Mouse (Mus musculus) midbrain, embryonic 13.5 days (tissue): Measurements from ENCODE around the gene Wfdc15b. TPM values are rescaled to one million over a fixed set of nuclear protein-coding genes. Genes with fewer than 3 reads are reported as not detected.
"Not testable (repeated sequence)": the region's sequence is repeated elsewhere in the genome, so short reads cannot be mapped to it uniquely, and the experiment has no call there.

Experiments used
- ATAC-seq: fragments of 200-750 bp; cut with Nextera tagmentation; 2 replicates; pipeline ENCODE4 v1.8.0; 2017; ENCODE audit warnings: mild to moderate bottlenecking, moderate TSS enrichment, moderate library complexity
- H3K27ac ChIP-seq: fragments of 300-500 bp; sonication (generic); 2 replicates; pipeline ENCODE4 v1.5.1; 2015; ENCODE audit warnings: inconsistent platforms, mild to moderate bottlenecking, moderate library complexity
- H3K27me3 ChIP-seq: fragments of 300-500 bp; sonication (generic); 2 replicates; pipeline ENCODE4 v1.6.1; 2015; ENCODE audit warnings: mild to moderate bottlenecking, inconsistent platforms
- H3K36me3 ChIP-seq: fragments of 300-500 bp; sonication (generic); 2 replicates; pipeline ENCODE4 v1.6.1; 2015; ENCODE audit warnings: mild to moderate bottlenecking, inconsistent platforms
- H3K4me1 ChIP-seq: fragments of 300-500 bp; sonication (generic); replicated peaks from 2 replicates; pipeline ENCODE4 v1.6.1; 2015; ENCODE audit warnings: inconsistent platforms
- H3K4me2 ChIP-seq: fragments of 300-500 bp; sonication (generic); replicated peaks from 2 replicates; pipeline ENCODE4 v1.6.1; 2015; ENCODE audit warnings: moderate library complexity, mild to moderate bottlenecking, inconsistent platforms
- H3K4me3 ChIP-seq: fragments of 300-500 bp; sonication (generic); replicated peaks from 2 replicates; pipeline ENCODE4 v1.5.1; 2015; ENCODE audit warnings: mild to moderate bottlenecking, inconsistent platforms
- H3K9ac ChIP-seq: fragments of 300-500 bp; sonication (generic); replicated peaks from 2 replicates; pipeline ENCODE4 v1.6.1; 2015; ENCODE audit warnings: mild to moderate bottlenecking, inconsistent platforms
- H3K9me3 ChIP-seq: fragments of 300-500 bp; sonication (generic); 2 replicates; pipeline ENCODE4 v1.6.1; 2016; ENCODE audit warnings: mild to moderate bottlenecking, inconsistent platforms
- WGBS: fragments of 180-500 bp; shearing (Covaris S2); methylation state at CpG from one replicate; pipeline ENCODE4 v1.1.7; 2015; 5-methylcytosine and 5-hydroxymethylcytosine counted together
- polyA plus RNA-seq: library from polyadenylated mRNA; unstranded; fragments of >200 nt; fragmentation: Nextera tagmentation; extraction: Ambion mirVana; gene quantifications from 2 replicates; pipeline ENCODE4 v1.2.1, GENCODE M21; 2015

Wfdc15b gene
- not detected in 2 replicates for polyA plus RNA-seq

GRCm38 (mm10) chr2:164221522-164221921 lies at the start of gene Wfdc15b:
TSS of gene Wfdc15b (minus strand) at chr2:164221660.
- Histone ChIP-seq H3K4me3 (no peak within 1 kb of the TSS), H3K27ac (no peak within 1 kb of the TSS), H3K27me3 (no peaks in the 10 kb centered on the region), H3K4me2 (no peak within 1 kb of the TSS), H3K9ac (no peak within 1 kb of the TSS), H3K36me3 (no peaks in the 10 kb centered on the region), H3K9me3 (no peaks in the 10 kb centered on the region), H3K4me1 (no peaks in the 10 kb centered on the region)
- no peak for ATAC-seq
- 89% methylated on average over 11 of the region's 11 CpGs for WGBS

GRCm38 (mm10) chr2:164256540-164256939 lies 35.1 kb upstream of the Wfdc15b start, which contains the start of gene Svs3b:
TSS of gene Svs3b (minus strand) at chr2:164256640.
- not testable (repeated sequence) for ATAC-seq, H3K4me3 ChIP-seq, H3K27ac ChIP-seq, H3K27me3 ChIP-seq, H3K9me3 ChIP-seq, H3K4me2 ChIP-seq, H3K9ac ChIP-seq, H3K4me1 ChIP-seq, H3K36me3 ChIP-seq
- 85% methylated on average over 1 of the region's 1 CpGs for WGBS

- WGBS: 87% methylated on average over 3 of the region's 3 CpGs
Observed at GRCm38 (mm10) chr2:164238366-164238765, 16.9 kb upstream of the Wfdc15b start, which contains the start of gene Svs2. TSS of gene Svs2 (minus strand) at chr2:164238466.

GRCm38 (mm10) chr2:164232671-164233070 lies 11.2 kb upstream of the Wfdc15b start:
- no peak overlapping the region for H3K9ac ChIP-seq
- H3K27me3 ChIP-seq: no peaks in the 10 kb centered on the region
- H3K27ac ChIP-seq: no peak overlapping the region
- H3K4me3 ChIP-seq: no peak overlapping the region
- H3K4me1 ChIP-seq: no peaks in the 10 kb centered on the region
- no peaks in the 10 kb centered on the region for H3K36me3 ChIP-seq
- no peak overlapping the region for H3K4me2 ChIP-seq
- no peak for ATAC-seq
- WGBS: 93% methylated on average over 8 of the region's 8 CpGs
- H3K9me3 ChIP-seq: no peaks in the 10 kb centered on the region

More at GRCm38 (mm10) chr2:164238366-164238765, 16.9 kb upstream of the Wfdc15b start, which contains the start of gene Svs2:
- Histone ChIP-seq H3K27ac (no peak within 1 kb of the TSS), H3K9ac (no peak within 1 kb of the TSS), H3K36me3 (no peaks in the 10 kb centered on the region), H3K27me3 (no peaks in the 10 kb centered on the region), H3K4me3 (no peak within 1 kb of the TSS), H3K4me2 (no peak within 1 kb of the TSS), H3K9me3 (no peaks in the 10 kb centered on the region), H3K4me1 (no peaks in the 10 kb centered on the region)
- ATAC-seq: no peak

- ATAC-seq: no peak
- Histone ChIP-seq H3K4me3 (no peak overlapping the region), H3K9me3 (no peaks in the 10 kb centered on the region), H3K4me2 (no peak overlapping the region), H3K27me3 (no peaks in the 10 kb centered on the region), H3K4me1 (no peaks in the 10 kb centered on the region), H3K36me3 (no peaks in the 10 kb centered on the region), H3K9ac (no peak overlapping the region), H3K27ac (no peak overlapping the region)
- 85% methylated on average over 8 of the region's 8 CpGs for whole genome bisulfite sequencing
Observed at GRCm38 (mm10) chr2:164228361-164229070, 7.1 kb upstream of the Wfdc15b start.

- H3K4me1 ChIP-seq: no peaks in the 10 kb centered on the region
- 88% methylated on average over 9 of the region's 9 CpGs for WGBS
- H3K4me2 ChIP-seq: no peak overlapping the region
- no peak overlapping the region for H3K27ac ChIP-seq
- H3K27me3 ChIP-seq: no peaks in the 10 kb centered on the region
- H3K9ac ChIP-seq: no peak overlapping the region
- no peaks in the 10 kb centered on the region for H3K9me3 ChIP-seq
- H3K4me3 ChIP-seq: no peak overlapping the region
- H3K36me3 ChIP-seq: no peaks in the 10 kb centered on the region
- no peak for ATAC-seq
Observed at GRCm38 (mm10) chr2:164219295-164219694, 2.2 kb downstream of the Wfdc15b start.

GRCm38 (mm10) chr2:164212711-164213110 lies 8.7 kb downstream of the Wfdc15b start:
- 86% methylated on average over 5 of the region's 5 CpGs for WGBS
- Histone ChIP-seq H3K27ac (no peak overlapping the region), H3K4me3 (no peak overlapping the region), H3K9ac (no peak overlapping the region), H3K4me2 (no peak overlapping the region), H3K9me3 (no peaks in the 10 kb centered on the region), H3K27me3 (no peaks in the 10 kb centered on the region), H3K4me1 (no peaks in the 10 kb centered on the region), H3K36me3 (no peaks in the 10 kb centered on the region)
- ATAC-seq: no peak

- Histone ChIP-seq H3K27me3 (no peaks in the 10 kb centered on the region), H3K4me1 (no peaks in the 10 kb centered on the region), H3K27ac (no peak overlapping the region), H3K36me3 (no peaks in the 10 kb centered on the region), H3K9ac (no peak overlapping the region), H3K4me2 (no peak overlapping the region), H3K4me3 (no peak overlapping the region), H3K9me3 (no peaks in the 10 kb centered on the region)
- ATAC-seq: no peak
- 85% methylated on average over 4 of the region's 4 CpGs for WGBS
Observed at GRCm38 (mm10) chr2:164210892-164211291, 10.6 kb downstream of the Wfdc15b start.

GRCm38 (mm10) chr2:164206676-164207075 lies 14.8 kb downstream of the Wfdc15b start:
- no peak overlapping the region for H3K27ac ChIP-seq
- no peak overlapping the region for H3K4me2 ChIP-seq
- H3K4me1 ChIP-seq: no peaks in the 10 kb centered on the region
- H3K27me3 ChIP-seq: no peaks in the 10 kb centered on the region
- 84% methylated on average over 4 of the region's 4 CpGs for WGBS
- H3K4me3 ChIP-seq: no peak overlapping the region
- H3K9me3 ChIP-seq: no peaks in the 10 kb centered on the region
- H3K9ac ChIP-seq: no peak overlapping the region
- H3K36me3 ChIP-seq: no peaks in the 10 kb centered on the region
- ATAC-seq: no peak

- H3K9me3 ChIP-seq, H3K4me1 ChIP-seq, H3K9ac ChIP-seq, H3K27ac ChIP-seq, H3K4me3 ChIP-seq, H3K4me2 ChIP-seq, H3K27me3 ChIP-seq, H3K36me3 ChIP-seq, ATAC-seq: not testable (repeated sequence)
- 88% methylated on average over 10 of the region's 10 CpGs for WGBS
Observed at GRCm38 (mm10) chr2:164206011-164206410, 15.4 kb downstream of the Wfdc15b start.

- H3K27me3 ChIP-seq: no peaks in the 10 kb centered on the region
- H3K4me2 ChIP-seq: no peak within 1 kb of the TSS
- no peak within 1 kb of the TSS for H3K4me3 ChIP-seq
- H3K4me1 ChIP-seq: no peaks in the 10 kb centered on the region
- WGBS: 76% methylated on average over 20 of the region's 20 CpGs
- no peak within 1 kb of the TSS for H3K9ac ChIP-seq
- ATAC-seq: no peak
- H3K36me3 ChIP-seq: no peaks in the 10 kb centered on the region
- no peak within 1 kb of the TSS for H3K27ac ChIP-seq
- H3K9me3 ChIP-seq: no peaks in the 10 kb centered on the region
Observed at GRCm38 (mm10) chr2:164199626-164200327, 21.7 kb downstream of the Wfdc15b start, which contains the start of gene Wfdc15a. TSS of gene Wfdc15a (minus strand) at chr2:164200130.

GRCm38 (mm10) chr2:164196700-164196990 lies 24.8 kb downstream of the Wfdc15b start:
- ATAC-seq: no peak
- Histone ChIP-seq H3K36me3 (no peaks in the 10 kb centered on the region), H3K9ac (no peak overlapping the region), H3K4me2 (no peak overlapping the region), H3K9me3 (no peaks in the 10 kb centered on the region), H3K4me1 (no peaks in the 10 kb centered on the region), H3K27ac (no peak overlapping the region), H3K4me3 (no peak overlapping the region), H3K27me3 (no peaks in the 10 kb centered on the region)
- 92% methylated on average over 5 of the region's 5 CpGs for WGBS
